Mouse (Mus musculus): ENCODE data around the gene Mettl7b. TPM values are rescaled to one million over a fixed set of nuclear protein-coding genes. Genes with fewer than 3 reads are reported as not detected.

Gene Mettl7b
- total RNA-seq, 2 experiments from 2014 or later: not detected

Other genes starting within 250 kb of the Mettl7b start
- gene Dgka, start 216.1 kb downstream of the Mettl7b start, total RNA-seq (2021): 1 to 10 TPM; 5.1 to 6.3 TPM
- gene Pym1, start 213.1 kb downstream of the Mettl7b start, total RNA-seq (2021): 10 to 100 TPM; 28.8 to 29.5 TPM
- gene Mmp19, start 170.1 kb downstream of the Mettl7b start, total RNA-seq (2021): under 1 TPM; 0.39 to 0.78 TPM
- 10 to 100 TPM; 65.6 to 66.1 TPM for gene Dnajc14, start 156.9 kb downstream of the Mettl7b start, total RNA-seq (2021)
- gene Tmem198b, start 156.6 kb downstream of the Mettl7b start, total RNA-seq (2021): 10 to 100 TPM in 1 of 2 experiments, 1 to 10 TPM in 1; 8.8 to 10.2 TPM
- 10 to 100 TPM; 37.1 to 40.7 TPM for gene Sarnp, start 143.7 kb downstream of the Mettl7b start, total RNA-seq (2021)
- 1 to 10 TPM; 6.9 to 7.5 TPM for gene Ormdl2, start 139.3 kb downstream of the Mettl7b start, total RNA-seq (2021)
- 10 to 100 TPM; 12.8 to 14.9 TPM for gene Gdf11, start 69.3 kb downstream of the Mettl7b start, total RNA-seq (2021)
- gene Cd63, start 60.0 kb downstream of the Mettl7b start, total RNA-seq (2021): 10 to 100 TPM; 65.0 to 74.0 TPM
- 1 to 10 TPM; 6.0 to 8.2 TPM for gene Rdh5, start 38.1 kb downstream of the Mettl7b start, total RNA-seq (2021)
- 10 to 100 TPM; 81.4 to 86.2 TPM for gene Bloc1s1, start 37.0 kb downstream of the Mettl7b start, total RNA-seq (2021)
- 10 to 100 TPM; 12.4 to 15.5 TPM for gene Itga7, start 27.2 kb downstream of the Mettl7b start, total RNA-seq (2021)
- not detected for gene Olfr9, start 28.4 kb upstream of the Mettl7b start, total RNA-seq (2021)
- gene Olfr763, start 49.8 kb upstream of the Mettl7b start, total RNA-seq (2021): not detected
- not detected for gene Olfr764-ps1, start 78.9 kb upstream of the Mettl7b start, total RNA-seq (2021)
- not detected for gene Olfr765, start 89.0 kb upstream of the Mettl7b start, total RNA-seq (2021)
- gene Olfr766-ps1, start 108.0 kb upstream of the Mettl7b start, total RNA-seq (2021): not detected
- gene Olfr767, start 121.9 kb upstream of the Mettl7b start, total RNA-seq (2021): not detected
- not detected for gene Olfr768, start 138.4 kb upstream of the Mettl7b start, total RNA-seq (2021)
- not detected for gene Olfr769, start 156.9 kb upstream of the Mettl7b start, total RNA-seq (2021)
- gene Olfr770, start 178.0 kb upstream of the Mettl7b start, total RNA-seq (2021): not detected
- gene Olfr771, start 203.8 kb upstream of the Mettl7b start, total RNA-seq (2021): not detected
- not detected for gene Olfr772, start 216.9 kb upstream of the Mettl7b start, total RNA-seq (2021)
- not detected for gene Olfr773, start 226.4 kb upstream of the Mettl7b start, total RNA-seq (2021)